Mouse (Mus musculus) midbrain, embryonic 11.5 days (tissue): ENCODE measurements at regions not wholly inside any gene's neighbourhood (a gene's known extent, or its start where the extent isn't known, plus 50 kb on each side); places are given as distances from the start of the nearest gene placed in this dataset.

Source experiments
- ATAC-seq: fragments of 200-750 bp; cut with Nextera tagmentation; 2 replicates; pipeline ENCODE4 v1.8.0; 2017; ENCODE audit warnings: moderate TSS enrichment, moderate library complexity; ENCODE audit not compliant: low FRiP score
- DNase-seq: peaks from one replicate; pipeline ENCODE4 v3.0.0; 2015; ENCODE audit warnings: low spot score; ENCODE audit errors: missing footprints
- H3K27ac ChIP-seq: fragments of 300-500 bp; sonication (generic); 2 replicates; pipeline ENCODE4 v1.5.1; 2014; ENCODE audit warnings: low read depth, low read length
- H3K27me3 ChIP-seq: fragments of 300-500 bp; sonication (generic); 2 replicates; pipeline ENCODE4 v1.6.1; 2014; ENCODE audit warnings: mild to moderate bottlenecking, low read length, moderate library complexity, mixed read lengths; ENCODE audit not compliant: control insufficient read depth, insufficient read depth
- H3K36me3 ChIP-seq: fragments of 300-500 bp; sonication (generic); 2 replicates; pipeline ENCODE4 v1.6.1; 2014; ENCODE audit warnings: mild to moderate bottlenecking, low read length, moderate library complexity, mixed read lengths; ENCODE audit not compliant: control insufficient read depth, insufficient read depth
- H3K4me1 ChIP-seq: fragments of 300-500 bp; sonication (generic); 2 replicates; pipeline ENCODE4 v1.6.1; 2014; ENCODE audit warnings: low read length; ENCODE audit not compliant: control insufficient read depth, insufficient read depth
- H3K4me2 ChIP-seq: fragments of 300-500 bp; sonication (generic); 2 replicates; pipeline ENCODE4 v1.6.1; 2014; ENCODE audit warnings: mild to moderate bottlenecking, moderate library complexity
- H3K4me3 ChIP-seq: fragments of 300-500 bp; sonication (generic); 2 replicates; pipeline ENCODE4 v1.5.1; 2014; ENCODE audit warnings: low read depth, low read length
- H3K9ac ChIP-seq: fragments of 300-500 bp; sonication (generic); 2 replicates; pipeline ENCODE4 v1.6.1; 2014; ENCODE audit warnings: low read length
- H3K9me3 ChIP-seq: fragments of 300-500 bp; sonication (generic); 2 replicates; pipeline ENCODE4 v1.6.1; 2016; ENCODE audit warnings: low read length; ENCODE audit not compliant: control insufficient read depth
- WGBS: fragments of 180-500 bp; shearing (Covaris S2); extraction: QIAGEN DNeasy Blood & Tissue Kit; methylation state at CpG from one replicate; pipeline ENCODE4 v1.1.7; 2014; 5-methylcytosine and 5-hydroxymethylcytosine counted together

DNA sequence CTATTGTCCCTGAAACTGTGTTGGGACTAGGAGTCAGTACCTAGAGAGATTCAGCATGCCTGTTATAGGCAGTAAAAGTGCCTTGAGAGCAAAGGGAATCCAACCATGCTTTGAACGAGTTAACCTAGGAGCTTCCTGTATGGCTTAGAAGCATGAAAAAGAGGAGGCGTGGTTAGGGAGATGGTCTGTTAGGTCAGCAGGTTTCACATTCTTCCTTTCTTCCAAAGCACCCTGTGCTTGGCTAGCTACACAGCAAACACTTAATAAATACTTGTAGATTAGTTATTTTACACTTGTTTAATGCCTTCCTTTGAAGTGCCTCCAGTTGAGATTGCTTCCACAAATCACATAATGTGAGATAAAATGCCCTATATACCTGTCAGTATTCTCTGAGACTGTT is 284.9 kb upstream of the Adgra3 start:
- H3K4me1 ChIP-seq = no peaks in the 10 kb centered on the region
- WGBS = 76% methylated on average over 2 of the region's 2 CpGs
- no peak for ATAC-seq

DNA sequence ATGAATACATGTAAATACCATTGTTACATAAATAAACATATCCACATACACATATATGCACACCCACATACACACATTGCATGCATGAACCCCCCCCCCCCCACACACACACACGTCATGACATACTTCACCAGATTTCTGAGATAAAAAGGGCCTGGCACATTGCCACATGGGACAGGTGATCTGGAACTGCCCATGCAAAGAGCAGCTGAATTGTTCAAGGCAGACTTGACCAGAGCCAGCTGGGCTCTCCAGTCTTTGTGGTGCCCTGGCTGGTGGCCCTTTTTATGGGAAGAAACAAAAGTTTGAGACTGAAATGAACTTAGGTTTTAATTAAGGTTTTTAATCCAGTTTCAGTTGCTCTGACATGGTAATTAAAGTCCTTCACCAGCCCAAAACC is 250.7 kb upstream of the Adgra3 start:
- WGBS = 77% methylated on average over 1 of the region's 1 CpGs
- no peaks in the 10 kb centered on the region for H3K4me1 ChIP-seq
- H3K36me3 ChIP-seq = no peaks in the 10 kb centered on the region
- no peak overlapping the region for H3K4me2 ChIP-seq
- H3K27ac ChIP-seq = no peak overlapping the region
- no peak overlapping the region for H3K4me3 ChIP-seq
- no peak overlapping the region for H3K9ac ChIP-seq
- no peak for DNase-seq
- H3K27me3 ChIP-seq = no peaks in the 10 kb centered on the region
- H3K9me3 ChIP-seq = no peaks in the 10 kb centered on the region
- ATAC-seq = no peak

More for the DNA sequence above, 284.9 kb upstream of the Adgra3 start:
- Histone ChIP-seq H3K9me3 (no peaks in the 10 kb centered on the region), H3K27ac (no peak overlapping the region), H3K27me3 (no peaks in the 10 kb centered on the region), H3K4me3 (no peak overlapping the region), H3K9ac (no peak overlapping the region), H3K36me3 (no peaks in the 10 kb centered on the region), H3K4me2 (no peak overlapping the region)
- DNase-seq = no peak

DNA sequence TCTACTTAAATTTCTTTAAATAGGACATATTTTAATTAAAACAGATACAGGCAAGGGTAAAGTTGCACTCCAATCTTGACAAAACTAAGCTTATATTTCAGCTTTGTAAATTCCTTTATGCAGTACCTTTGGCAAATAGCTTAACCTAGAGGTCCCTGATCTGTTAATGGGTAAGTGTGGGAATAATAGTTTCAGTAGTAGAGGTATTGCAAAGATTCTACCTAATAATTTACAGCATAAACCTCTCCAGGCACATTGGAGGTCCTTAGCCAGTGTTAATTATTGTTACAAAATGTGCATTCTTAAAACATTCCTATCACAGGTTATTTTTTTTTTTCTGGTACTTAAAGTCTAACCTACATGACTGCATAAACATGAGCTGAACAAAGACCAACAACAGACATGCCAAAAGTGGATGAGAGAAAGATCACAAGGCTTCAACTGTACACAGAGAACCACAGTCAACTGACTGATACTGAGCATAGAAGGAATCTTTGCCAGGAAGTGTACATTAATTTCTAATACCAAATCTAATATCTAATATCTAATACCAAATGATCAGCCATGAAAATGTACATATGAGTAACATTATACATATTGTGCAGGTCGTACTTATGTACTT is 245.2 kb upstream of the Adgra3 start:
- Histone ChIP-seq H3K9me3 (no peaks in the 10 kb centered on the region), H3K27ac (no peak overlapping the region), H3K4me3 (no peak overlapping the region), H3K9ac (no peak overlapping the region), H3K4me2 (no peak overlapping the region), H3K36me3 (no peaks in the 10 kb centered on the region), H3K27me3 (no peaks in the 10 kb centered on the region), H3K4me1 (no peaks in the 10 kb centered on the region)
- WGBS = 68% methylated on average over 1 of the region's 1 CpGs
- DNase-seq (no peak), ATAC-seq (no peak)

- no peak overlapping the region for H3K9ac ChIP-seq
- DNase-seq = no peak
- H3K4me2 ChIP-seq = no peak overlapping the region
- H3K9me3 ChIP-seq = no peaks in the 10 kb centered on the region
- 0 out of 2 replicates have a peak, but pooled peaks have one; percentile 27 for ATAC-seq
- H3K4me3 ChIP-seq = no peak overlapping the region
- H3K36me3 ChIP-seq = no peaks in the 10 kb centered on the region
- 56% methylated on average over 3 of the region's 3 CpGs for WGBS
- H3K27ac ChIP-seq = no peak overlapping the region
- H3K27me3 ChIP-seq = no peaks in the 10 kb centered on the region
- H3K4me1 ChIP-seq = no peaks in the 10 kb centered on the region
Observed at GRCm38 (mm10) chr5:50293794-50294193, 235.0 kb upstream of the Adgra3 start.

- no peaks in the 10 kb centered on the region for H3K27me3 ChIP-seq
- no peaks in the 10 kb centered on the region for H3K9me3 ChIP-seq
- H3K4me1 ChIP-seq = no peaks in the 10 kb centered on the region
- DNase-seq = no peak
- ATAC-seq = no peak
- H3K36me3 ChIP-seq = no peaks in the 10 kb centered on the region
- WGBS = 63% methylated on average over 2 of the region's 2 CpGs
- no peak overlapping the region for H3K9ac ChIP-seq
- no peak overlapping the region for H3K4me2 ChIP-seq
- H3K27ac ChIP-seq = no peak overlapping the region
- no peak overlapping the region for H3K4me3 ChIP-seq
Observed at GRCm38 (mm10) chr5:50290879-50291410, 232.1 kb upstream of the Adgra3 start.

DNA sequence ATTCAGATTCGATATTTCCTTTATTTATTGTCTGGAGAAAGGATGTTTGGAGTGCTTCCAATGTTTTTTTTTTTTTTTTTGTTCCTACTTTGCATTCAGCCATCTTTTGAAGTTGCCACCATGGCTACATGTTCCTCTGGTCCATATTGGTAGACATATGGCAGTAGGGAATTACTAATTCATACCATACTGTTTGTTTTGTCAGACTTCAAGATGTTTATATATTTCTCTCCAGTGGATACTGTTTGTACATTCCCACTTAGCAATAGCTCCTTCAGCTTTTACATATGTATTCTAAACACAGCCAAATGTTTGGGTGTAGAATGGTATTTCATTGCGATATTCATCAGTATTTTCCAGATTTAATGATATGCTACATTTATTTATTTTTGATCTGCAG is 201.6 kb upstream of the Adgra3 start:
- Histone ChIP-seq H3K4me3 (no peak overlapping the region), H3K4me2 (no peak overlapping the region), H3K27ac (no peak overlapping the region), H3K9me3 (no peaks in the 10 kb centered on the region), H3K4me1 (no peaks in the 10 kb centered on the region), H3K9ac (no peak overlapping the region), H3K27me3 (no peaks in the 10 kb centered on the region), H3K36me3 (no peaks in the 10 kb centered on the region)
- DNase-seq = no peak
- no peak for ATAC-seq
- 78% methylated on average over 2 of the region's 2 CpGs for WGBS

DNA sequence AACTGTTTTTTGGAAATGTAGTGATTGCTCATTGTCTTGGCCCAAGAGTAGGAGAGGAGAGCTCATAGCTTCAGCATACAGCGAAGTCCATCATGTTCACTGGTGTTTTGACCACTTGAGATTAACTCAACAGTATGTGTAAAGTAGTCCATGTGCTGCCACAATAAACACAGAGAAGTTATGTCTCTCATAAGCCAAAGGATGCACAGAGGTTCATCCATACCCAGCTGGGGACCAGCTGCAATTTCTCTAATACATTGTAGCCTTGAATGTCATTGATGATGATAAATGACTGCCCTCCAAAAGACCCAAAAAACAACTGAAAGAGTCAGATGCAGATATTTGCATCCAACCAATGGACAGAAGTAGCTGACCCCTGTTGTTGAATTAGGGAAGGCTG is 199.2 kb upstream of the Adgra3 start:
- no peaks in the 10 kb centered on the region for H3K36me3 ChIP-seq
- H3K4me3 ChIP-seq = no peak overlapping the region
- no peak overlapping the region for H3K4me2 ChIP-seq
- H3K4me1 ChIP-seq = no peaks in the 10 kb centered on the region
- H3K9ac ChIP-seq = no peak overlapping the region
- H3K9me3 ChIP-seq = no peaks in the 10 kb centered on the region
- 97% methylated on average over 1 of the region's 1 CpGs for WGBS
- DNase-seq (no peak), ATAC-seq (no peak)
- no peaks in the 10 kb centered on the region for H3K27me3 ChIP-seq
- H3K27ac ChIP-seq = no peak overlapping the region

DNA sequence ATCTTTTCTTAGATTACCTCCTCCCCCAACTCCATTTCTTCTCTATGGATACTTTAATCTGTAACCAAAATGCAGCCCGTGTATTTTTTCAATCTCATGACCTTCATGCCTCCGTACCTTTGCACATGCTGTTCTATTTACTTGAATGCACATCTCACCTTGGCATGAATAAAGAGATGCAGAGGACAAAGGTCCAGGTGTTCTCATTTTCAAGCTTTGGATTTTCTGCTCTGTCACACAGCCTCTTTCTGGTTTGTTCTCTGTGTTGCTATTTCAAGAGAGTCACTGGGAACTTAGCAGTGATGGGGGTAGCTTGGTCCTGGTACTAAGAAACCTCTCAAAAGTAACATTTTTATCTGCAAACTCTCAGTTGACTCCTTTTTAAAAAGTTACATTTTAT is 175.3 kb upstream of the Adgra3 start:
- no peak for ATAC-seq
- no peaks in the 10 kb centered on the region for H3K9me3 ChIP-seq
- no peaks in the 10 kb centered on the region for H3K36me3 ChIP-seq
- no peak overlapping the region for H3K9ac ChIP-seq
- no peak overlapping the region for H3K4me2 ChIP-seq
- DNase-seq = no peak
- H3K4me1 ChIP-seq = no peaks in the 10 kb centered on the region
- no peak overlapping the region for H3K27ac ChIP-seq
- H3K27me3 ChIP-seq = no peaks in the 10 kb centered on the region
- H3K4me3 ChIP-seq = no peak overlapping the region
- 96% methylated on average over 2 of the region's 2 CpGs for WGBS

GRCm38 (mm10) chr5:50216956-50217355 is 158.2 kb upstream of the Adgra3 start:
- no peak overlapping the region for H3K4me2 ChIP-seq
- H3K4me1 ChIP-seq = no peaks in the 10 kb centered on the region
- H3K27ac ChIP-seq = no peak overlapping the region
- WGBS = 37% methylated on average over 4 of the region's 4 CpGs
- no peaks in the 10 kb centered on the region for H3K36me3 ChIP-seq
- H3K9ac ChIP-seq = no peak overlapping the region
- no peaks in the 10 kb centered on the region for H3K27me3 ChIP-seq
- no peak overlapping the region for H3K4me3 ChIP-seq
- no peaks in the 10 kb centered on the region for H3K9me3 ChIP-seq
- DNase-seq (no peak), ATAC-seq (no peak)
